Mouse (Mus musculus): ENCODE results near the gene Ndufa4l2. TPM values are rescaled to one million over a fixed set of nuclear protein-coding genes. Genes with fewer than 3 reads are reported as not detected.

Gene Ndufa4l2
- polyA plus RNA-seq, 1 experiment from 2014 or later = 13.5 TPM

DNA sequence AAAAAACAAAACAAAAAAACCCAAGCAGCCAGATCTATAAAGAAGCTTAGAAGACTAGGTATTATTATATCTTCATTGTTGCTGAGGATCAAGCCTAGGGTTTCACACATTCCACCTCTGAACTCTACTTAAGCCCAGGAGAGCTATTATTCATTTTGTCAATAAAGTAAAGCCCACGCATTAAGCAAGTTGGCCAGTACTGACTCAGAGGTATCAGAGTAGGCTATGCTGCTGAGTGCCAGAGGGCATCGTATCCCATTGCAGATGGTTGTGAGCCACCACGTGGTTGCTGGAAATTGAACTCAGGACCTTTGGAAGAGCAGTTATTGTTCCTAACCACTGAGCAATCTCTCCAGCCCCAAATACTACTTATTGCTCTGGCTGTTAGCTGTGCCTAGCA, 29.1 kb downstream of the Ndufa4l2 start:
- H3K27ac ChIP-seq (ENCODE audit: low read depth, low read length) = no peak overlapping the region
- no peak overlapping the region for H3K4me3 ChIP-seq (ENCODE audit: low read depth, low read length)
- no peaks in the 10 kb centered on the region for H3K27me3 ChIP-seq (ENCODE audit: control insufficient read depth, insufficient read depth, low read length)
- peaks cover 86% of the 10 kb centered on the region for H3K36me3 ChIP-seq (ENCODE audit: control insufficient read depth, insufficient read depth, low read length)
- no peak overlapping the region for H3K4me2 ChIP-seq (ENCODE audit: low read depth, low read length)
- no peak for ATAC-seq (ENCODE audit: low read depth)
- no peak overlapping the region for H3K9ac ChIP-seq (replicated peaks; ENCODE audit: low read depth, low read length)
- H3K9me3 ChIP-seq (ENCODE audit: control insufficient read depth, low read length) = no peaks in the 10 kb centered on the region
- WGBS = 72% methylated on average over 3 of the region's 3 CpGs
- no peaks in the 10 kb centered on the region for H3K4me1 ChIP-seq (ENCODE audit: control insufficient read depth, insufficient read depth, low read length)

DNA sequence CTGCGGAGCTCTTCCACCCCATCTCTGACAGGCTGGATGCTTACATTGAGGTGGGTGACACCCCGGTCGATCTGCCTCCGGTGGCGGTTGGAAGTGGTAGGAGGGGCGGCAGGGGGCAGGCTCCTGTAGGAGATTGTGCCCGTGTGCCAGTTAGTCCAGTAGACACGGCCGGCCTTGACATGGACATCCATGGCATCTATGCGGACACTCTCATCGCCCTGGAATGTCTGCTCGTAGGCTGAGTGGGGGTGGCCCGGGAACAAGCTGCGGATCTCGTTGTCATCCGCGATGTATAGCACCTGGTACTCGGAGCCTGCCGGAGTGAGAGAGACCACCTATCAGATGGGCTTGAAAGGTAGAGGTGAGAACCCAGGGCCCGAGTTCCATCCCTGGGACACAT, 29.6 kb downstream of the Ndufa4l2 start:
- Histone ChIP-seq H3K36me3 (ENCODE audit: control insufficient read depth, insufficient read depth, low read length) (peaks cover 85% of the 10 kb centered on the region), H3K27ac (ENCODE audit: low read depth, low read length) (no peak overlapping the region), H3K9ac (replicated peaks; ENCODE audit: low read depth, low read length) (no peak overlapping the region), H3K4me3 (ENCODE audit: low read depth, low read length) (no peak overlapping the region), H3K27me3 (ENCODE audit: control insufficient read depth, insufficient read depth, low read length) (no peaks in the 10 kb centered on the region), H3K4me2 (ENCODE audit: low read depth, low read length) (no peak overlapping the region), H3K9me3 (ENCODE audit: control insufficient read depth, low read length) (no peaks in the 10 kb centered on the region), H3K4me1 (ENCODE audit: control insufficient read depth, insufficient read depth, low read length) (no peaks in the 10 kb centered on the region)
- WGBS = 96% methylated on average over 20 of the region's 20 CpGs
- ATAC-seq (ENCODE audit: low read depth) = no peak

DNA sequence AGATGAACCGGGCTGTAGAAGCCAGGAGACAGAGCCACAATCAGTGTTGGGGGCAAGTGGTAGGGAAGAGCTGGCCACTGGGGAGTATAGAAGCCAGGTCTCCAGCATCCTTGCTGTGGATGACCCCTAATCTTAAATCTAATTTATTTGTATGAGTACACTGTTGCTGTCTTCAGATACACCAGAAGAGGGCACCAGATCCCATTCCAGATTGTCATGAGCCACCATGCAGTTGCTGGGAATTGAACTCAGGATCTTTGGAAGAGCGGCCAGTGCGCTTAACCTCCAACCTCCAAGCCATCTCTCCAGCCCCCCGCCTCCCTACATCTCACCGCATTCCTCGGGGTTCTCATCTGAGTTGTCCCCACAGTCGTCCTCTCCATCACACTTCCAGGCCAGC, 31.7 kb downstream of the Ndufa4l2 start:
- H3K27ac ChIP-seq (ENCODE audit: low read depth, low read length) = no peak overlapping the region
- H3K27me3 ChIP-seq (ENCODE audit: control insufficient read depth, insufficient read depth, low read length) = no peaks in the 10 kb centered on the region
- no peak overlapping the region for H3K9ac ChIP-seq (replicated peaks; ENCODE audit: low read depth, low read length)
- no peaks in the 10 kb centered on the region for H3K9me3 ChIP-seq (ENCODE audit: control insufficient read depth, low read length)
- no peaks in the 10 kb centered on the region for H3K4me1 ChIP-seq (ENCODE audit: control insufficient read depth, insufficient read depth, low read length)
- peaks cover 86% of the 10 kb centered on the region for H3K36me3 ChIP-seq (ENCODE audit: control insufficient read depth, insufficient read depth, low read length)
- ATAC-seq (ENCODE audit: low read depth) = no peak
- no peak overlapping the region for H3K4me3 ChIP-seq (ENCODE audit: low read depth, low read length)
- 92% methylated on average over 7 of the region's 7 CpGs for WGBS
- no peak overlapping the region for H3K4me2 ChIP-seq (ENCODE audit: low read depth, low read length)

DNA sequence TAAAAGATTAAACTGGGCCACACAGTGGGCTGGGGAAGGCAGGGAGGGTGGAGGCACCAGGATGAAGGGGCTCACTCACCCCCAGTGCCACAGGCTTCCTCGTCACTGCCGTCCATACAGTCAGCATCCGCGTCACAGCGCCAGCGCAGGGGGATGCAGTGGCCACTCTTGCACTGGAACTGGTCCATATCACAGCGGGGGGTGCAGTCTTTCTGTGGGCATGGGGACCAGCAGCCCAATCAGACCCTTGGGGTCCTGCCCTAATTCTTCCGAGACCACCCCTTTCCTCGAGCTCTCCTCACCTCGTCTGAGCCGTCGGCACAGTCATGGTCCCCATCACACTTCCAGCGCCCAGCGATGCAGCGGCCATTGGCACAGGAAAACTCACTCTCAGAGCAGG, 33.5 kb downstream of the Ndufa4l2 start:
- no peak for ATAC-seq (ENCODE audit: low read depth)
- Histone ChIP-seq H3K4me3 (ENCODE audit: low read depth, low read length) (no peak overlapping the region), H3K27ac (ENCODE audit: low read depth, low read length) (no peak overlapping the region), H3K9me3 (ENCODE audit: control insufficient read depth, low read length) (no peaks in the 10 kb centered on the region), H3K36me3 (ENCODE audit: control insufficient read depth, insufficient read depth, low read length) (peaks cover 86% of the 10 kb centered on the region), H3K4me2 (ENCODE audit: low read depth, low read length) (no peak overlapping the region), H3K9ac (replicated peaks; ENCODE audit: low read depth, low read length) (no peak overlapping the region), H3K4me1 (ENCODE audit: control insufficient read depth, insufficient read depth, low read length) (no peaks in the 10 kb centered on the region), H3K27me3 (ENCODE audit: control insufficient read depth, insufficient read depth, low read length) (no peaks in the 10 kb centered on the region)
- WGBS = 93% methylated on average over 15 of the region's 15 CpGs

DNA sequence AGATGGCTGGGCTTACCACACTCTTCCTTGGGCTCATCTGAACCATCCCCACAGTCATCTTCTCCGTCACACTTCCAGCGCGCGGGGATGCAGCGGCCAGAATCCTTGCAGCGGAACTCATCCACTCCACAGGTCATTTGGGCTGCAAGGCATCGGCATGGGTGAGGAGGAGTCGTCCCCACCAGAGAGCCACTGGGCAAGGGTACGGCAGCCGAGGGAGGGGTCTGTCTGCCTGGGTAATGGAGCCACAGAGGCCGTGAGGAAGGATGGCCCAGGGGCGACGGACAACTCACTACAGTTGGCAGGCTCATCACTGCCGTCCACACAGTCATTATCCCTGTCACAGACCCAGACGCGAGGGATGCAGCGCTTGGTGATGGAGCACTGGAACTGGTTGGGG, 35.1 kb downstream of the Ndufa4l2 start:
- Histone ChIP-seq H3K9ac (replicated peaks; ENCODE audit: low read depth, low read length) (no peak overlapping the region), H3K9me3 (ENCODE audit: control insufficient read depth, low read length) (no peaks in the 10 kb centered on the region), H3K4me3 (ENCODE audit: low read depth, low read length) (no peak overlapping the region), H3K36me3 (ENCODE audit: control insufficient read depth, insufficient read depth, low read length) (peaks cover 85% of the 10 kb centered on the region), H3K4me1 (ENCODE audit: control insufficient read depth, insufficient read depth, low read length) (no peaks in the 10 kb centered on the region), H3K27me3 (ENCODE audit: control insufficient read depth, insufficient read depth, low read length) (no peaks in the 10 kb centered on the region), H3K4me2 (ENCODE audit: low read depth, low read length) (no peak overlapping the region), H3K27ac (ENCODE audit: low read depth, low read length) (no peak overlapping the region)
- WGBS = 80% methylated on average over 17 of the region's 17 CpGs
- ATAC-seq (ENCODE audit: low read depth) = no peak

DNA sequence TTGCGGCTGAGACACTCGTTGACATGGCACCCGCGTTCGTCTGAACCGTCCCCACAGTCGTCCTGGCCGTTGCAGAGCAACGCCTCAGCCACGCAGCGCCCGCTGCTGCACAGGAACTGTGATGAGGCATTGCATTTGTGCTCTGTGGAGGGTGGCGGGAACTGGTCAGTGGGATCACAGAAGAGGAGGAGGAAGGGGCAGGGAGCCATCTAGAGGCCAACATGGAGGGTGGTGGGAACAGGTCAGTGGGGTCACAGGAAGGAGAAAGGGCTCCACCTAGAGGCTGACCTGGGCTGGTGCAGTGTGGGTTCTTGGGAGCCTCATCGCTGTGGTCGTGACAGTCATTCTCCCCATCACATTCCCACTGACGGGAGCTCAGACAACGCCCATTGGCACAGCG, 40.9 kb downstream of the Ndufa4l2 start:
- 50% methylated on average over 18 of the region's 18 CpGs for WGBS
- no peak overlapping the region for H3K27ac ChIP-seq (ENCODE audit: low read depth, low read length)
- peak; percentile 18; the same call in 1 of the 2 replicates for ATAC-seq (ENCODE audit: low read depth)
- H3K4me1 ChIP-seq (ENCODE audit: control insufficient read depth, insufficient read depth, low read length) = no peaks in the 10 kb centered on the region
- H3K4me2 ChIP-seq (ENCODE audit: low read depth, low read length) = no peak overlapping the region
- H3K27me3 ChIP-seq (ENCODE audit: control insufficient read depth, insufficient read depth, low read length) = no peaks in the 10 kb centered on the region
- peaks cover 95% of the 10 kb centered on the region for H3K36me3 ChIP-seq (ENCODE audit: control insufficient read depth, insufficient read depth, low read length)
- no peak overlapping the region for H3K9ac ChIP-seq (replicated peaks; ENCODE audit: low read depth, low read length)
- H3K4me3 ChIP-seq (ENCODE audit: low read depth, low read length) = no peak overlapping the region
- H3K9me3 ChIP-seq (ENCODE audit: control insufficient read depth, low read length) = no peaks in the 10 kb centered on the region

DNA sequence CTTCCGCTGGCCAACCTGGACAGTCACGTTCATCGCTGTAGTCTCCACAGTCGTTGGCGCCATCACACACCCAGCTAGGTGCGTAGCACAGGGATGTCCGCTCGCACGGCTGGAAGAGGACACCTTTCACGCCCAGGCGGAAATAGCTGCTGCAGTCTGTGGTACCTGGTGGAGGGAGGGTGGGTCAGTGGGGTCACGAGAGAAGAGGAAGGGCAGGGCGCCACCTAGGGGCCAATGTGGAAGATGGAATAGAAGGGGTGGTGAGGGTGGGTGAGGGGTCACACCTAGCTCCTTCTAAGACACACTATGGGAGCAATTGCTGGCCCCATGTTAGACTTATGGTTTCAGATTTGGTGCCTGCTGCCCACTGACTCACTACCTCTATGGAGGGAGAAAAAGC, 42.6 kb downstream of the Ndufa4l2 start:
- WGBS = 88% methylated on average over 13 of the region's 13 CpGs
- H3K36me3 ChIP-seq (ENCODE audit: control insufficient read depth, insufficient read depth, low read length) = peaks cover 95% of the 10 kb centered on the region

DNA sequence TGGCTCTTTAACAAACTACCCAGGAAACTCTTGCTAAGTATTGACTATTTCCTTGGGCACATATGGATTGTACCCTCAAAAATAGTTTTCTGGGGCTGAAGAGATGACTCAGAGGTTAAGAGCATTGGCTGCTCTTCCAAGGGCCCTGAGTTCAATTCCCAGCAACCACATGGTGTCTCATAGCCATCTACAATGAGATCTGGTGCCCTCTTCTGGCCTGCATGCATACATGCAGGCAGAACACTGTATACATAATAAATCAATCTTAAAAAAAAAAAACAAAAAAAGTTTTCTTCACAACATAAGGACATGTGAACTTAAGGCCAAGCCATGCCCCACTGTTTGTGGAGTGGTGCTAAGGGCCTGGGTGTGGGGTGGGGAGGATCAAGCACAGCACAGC, 46.4 kb downstream of the Ndufa4l2 start:
- no peak overlapping the region for H3K27ac ChIP-seq (ENCODE audit: low read depth, low read length)
- no peak overlapping the region for H3K4me3 ChIP-seq (ENCODE audit: low read depth, low read length)
- H3K27me3 ChIP-seq (ENCODE audit: control insufficient read depth, insufficient read depth, low read length) = no peaks in the 10 kb centered on the region
- H3K9me3 ChIP-seq (ENCODE audit: control insufficient read depth, low read length) = no peaks in the 10 kb centered on the region
- no peak for ATAC-seq (ENCODE audit: low read depth)
- peaks cover 90% of the 10 kb centered on the region for H3K36me3 ChIP-seq (ENCODE audit: control insufficient read depth, insufficient read depth, low read length)
- H3K9ac ChIP-seq (replicated peaks; ENCODE audit: low read depth, low read length) = no peak overlapping the region
- no peaks in the 10 kb centered on the region for H3K4me1 ChIP-seq (ENCODE audit: control insufficient read depth, insufficient read depth, low read length)
- H3K4me2 ChIP-seq (ENCODE audit: low read depth, low read length) = no peak overlapping the region

More for the DNA sequence above, 42.6 kb downstream of the Ndufa4l2 start:
- Histone ChIP-seq H3K27ac (ENCODE audit: low read depth, low read length) (no peak overlapping the region), H3K4me2 (ENCODE audit: low read depth, low read length) (no peak overlapping the region), H3K27me3 (ENCODE audit: control insufficient read depth, insufficient read depth, low read length) (no peaks in the 10 kb centered on the region), H3K9ac (replicated peaks; ENCODE audit: low read depth, low read length) (no peak overlapping the region), H3K4me3 (ENCODE audit: low read depth, low read length) (no peak overlapping the region), H3K4me1 (ENCODE audit: control insufficient read depth, insufficient read depth, low read length) (no peaks in the 10 kb centered on the region), H3K9me3 (ENCODE audit: control insufficient read depth, low read length) (no peaks in the 10 kb centered on the region)
- no peak for ATAC-seq (ENCODE audit: low read depth)

DNA sequence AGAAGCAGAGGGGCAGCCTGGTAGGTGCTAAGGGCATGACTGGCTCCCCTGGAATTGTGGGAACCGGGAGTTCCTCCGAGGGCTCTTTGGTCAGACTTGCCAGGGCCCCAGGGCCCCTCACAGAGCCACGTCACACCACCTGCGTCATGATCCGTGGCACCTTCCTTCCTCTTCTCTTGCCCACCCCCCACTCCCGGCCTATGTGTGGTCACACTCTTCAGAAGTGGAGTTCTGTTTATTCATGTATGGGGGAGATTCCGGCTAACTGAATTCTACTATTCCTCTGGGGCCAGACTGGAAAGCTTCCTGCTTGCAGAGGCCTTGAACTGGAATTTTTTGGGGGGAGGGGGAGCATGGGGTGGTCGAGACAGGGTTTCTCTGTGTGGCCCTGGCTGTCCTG, 49.1 kb downstream of the Ndufa4l2 start:
- WGBS = 82% methylated on average over 8 of the region's 8 CpGs
- ATAC-seq (ENCODE audit: low read depth) = no peak
- no peaks in the 10 kb centered on the region for H3K27me3 ChIP-seq (ENCODE audit: control insufficient read depth, insufficient read depth, low read length)

DNA sequence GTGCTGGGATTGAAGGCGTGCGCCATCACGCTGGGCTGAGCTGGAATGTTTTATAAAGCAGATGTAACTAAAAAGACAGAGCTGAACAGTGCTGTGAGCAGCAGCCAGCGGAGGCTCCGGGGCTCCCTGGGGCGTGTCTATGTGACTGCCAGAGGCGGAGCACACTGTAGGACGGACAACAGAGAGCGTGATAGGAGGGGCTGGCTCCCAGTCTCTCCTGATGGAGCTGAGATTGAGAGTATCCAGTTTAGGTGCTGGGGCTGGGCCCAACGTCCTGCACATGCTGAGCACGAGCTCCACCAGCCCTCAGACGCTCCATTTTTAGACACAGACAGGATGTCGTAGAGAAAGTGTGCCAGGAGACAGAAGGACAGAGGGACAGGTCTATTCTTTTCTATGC, 49.5 kb downstream of the Ndufa4l2 start:
- H3K27ac ChIP-seq (ENCODE audit: low read depth, low read length) = no peak overlapping the region
- H3K27me3 ChIP-seq (ENCODE audit: control insufficient read depth, insufficient read depth, low read length) = no peaks in the 10 kb centered on the region
- H3K36me3 ChIP-seq (ENCODE audit: control insufficient read depth, insufficient read depth, low read length) = peaks cover 86% of the 10 kb centered on the region
- H3K4me1 ChIP-seq (ENCODE audit: control insufficient read depth, insufficient read depth, low read length) = no peaks in the 10 kb centered on the region
- no peak overlapping the region for H3K4me2 ChIP-seq (ENCODE audit: low read depth, low read length)
- no peak overlapping the region for H3K9ac ChIP-seq (replicated peaks; ENCODE audit: low read depth, low read length)
- H3K9me3 ChIP-seq (ENCODE audit: control insufficient read depth, low read length) = no peaks in the 10 kb centered on the region
- no peak overlapping the region for H3K4me3 ChIP-seq (ENCODE audit: low read depth, low read length)
- WGBS = 45% methylated on average over 13 of the region's 13 CpGs
- ATAC-seq (ENCODE audit: low read depth) = no peak

More for the DNA sequence above, 49.1 kb downstream of the Ndufa4l2 start:
- H3K9ac ChIP-seq (replicated peaks; ENCODE audit: low read depth, low read length) = no peak overlapping the region
- H3K4me2 ChIP-seq (ENCODE audit: low read depth, low read length) = no peak overlapping the region
- no peak overlapping the region for H3K27ac ChIP-seq (ENCODE audit: low read depth, low read length)
- no peaks in the 10 kb centered on the region for H3K9me3 ChIP-seq (ENCODE audit: control insufficient read depth, low read length)
- no peak overlapping the region for H3K4me3 ChIP-seq (ENCODE audit: low read depth, low read length)
- H3K36me3 ChIP-seq (ENCODE audit: control insufficient read depth, insufficient read depth, low read length) = peaks cover 86% of the 10 kb centered on the region
- H3K4me1 ChIP-seq (ENCODE audit: control insufficient read depth, insufficient read depth, low read length) = no peaks in the 10 kb centered on the region

Measured in neural tube, embryonic 14.5 days (tissue).